Mouse (Mus musculus): Measurements from ENCODE around the gene Vmn1r34.
"Not testable (repeated sequence)": the region's sequence is repeated elsewhere in the genome, so short reads cannot be mapped to it uniquely, and the experiment has no call there.

Vmn1r34 gene

GRCm38 (mm10) chr6:66643779-66644178 lies at the start of gene Vmn1r34:
TSS of gene Vmn1r34 (minus strand) at chr6:66643879.
- no peak for DNase-seq

GRCm38 (mm10) chr6:66685806-66686205 lies 42.1 kb upstream of the Vmn1r34 start, which contains the start of gene Vmn1r35:
TSS of gene Vmn1r35 (minus strand) at chr6:66685906.
- DNase-seq = no peak

GRCm38 (mm10) chr6:66618182-66618581 lies 25.5 kb downstream of the Vmn1r34 start, which contains the start of gene Vmn1r33:
TSS of gene Vmn1r33 (minus strand) at chr6:66618282.
- not testable (repeated sequence) for DNase-seq

- no peak for DNase-seq
Measured at GRCm38 (mm10) chr6:66595804-66596203, 47.9 kb downstream of the Vmn1r34 start.

Measured in lung, adult 18-20 months (tissue).